Mouse (Mus musculus) cerebellum, adult 2 months (tissue): ENCODE measurements around the gene Tiam1. TPM values are rescaled to one million over a fixed set of nuclear protein-coding genes. Genes with fewer than 3 reads are reported as not detected.

Source experiments
- DNase-seq, 2 experiments: peaks; one replicate each; pipeline ENCODE4 v3.0.0; 2021
- H3K27ac ChIP-seq: fragments of 200-500 bp; 2 replicates; pipeline ENCODE4 v1.5.1; 2012; ENCODE audit warnings: low read length, control low read depth, inconsistent platforms; ENCODE audit not compliant: insufficient read depth
- H3K27me3 ChIP-seq: fragments of 200-500 bp; 2 replicates; pipeline ENCODE4 v1.6.1; 2012; ENCODE audit warnings: inconsistent platforms, mild to moderate bottlenecking, low read length, moderate library complexity; ENCODE audit not compliant: control insufficient read depth, insufficient read depth
- H3K4me1 ChIP-seq: fragments of 200-500 bp; 2 replicates; pipeline ENCODE4 v1.6.1; 2011; ENCODE audit warnings: low read length; ENCODE audit not compliant: control insufficient read depth, insufficient read depth
- H3K4me3 ChIP-seq: fragments of 200-500 bp; replicated peaks from 2 replicates; pipeline ENCODE3; 2011; ENCODE audit warnings: mild to moderate bottlenecking, low read depth, low read length, control low read depth; ENCODE audit not compliant: insufficient read depth
- CTCF ChIP-seq: fragments of 200-500 bp; IDR thresholded peaks from 2 replicates; pipeline ENCODE4 v1.5.1; 2011; ENCODE audit warnings: low read depth, mild to moderate bottlenecking, control low read depth, low read length, moderate library complexity, borderline replicate concordance; ENCODE audit not compliant: insufficient read depth
- POLR2A ChIP-seq: fragments of 200-500 bp; IDR thresholded peaks from 2 replicates; pipeline ENCODE4 v1.6.1; 2011; ENCODE audit warnings: low read length, control low read depth, borderline replicate concordance; ENCODE audit not compliant: insufficient read depth
- WGBS: fragments of 180-500 bp; shearing (Covaris S2); methylation state at CpG from one replicate; pipeline ENCODE4 v1.1.7; 2018; 5-methylcytosine and 5-hydroxymethylcytosine counted together
- polyA plus RNA-seq: library from polyadenylated mRNA; depleted of rRNA; stranded (reverse); fragments of >200 nt; gene quantifications from 2 replicates; pipeline ENCODE4 v1.2.3, GENCODE M21; 2012

The Tiam1 gene
- polyA plus RNA-seq, 1 experiment, result 73.6 TPM

DNA sequence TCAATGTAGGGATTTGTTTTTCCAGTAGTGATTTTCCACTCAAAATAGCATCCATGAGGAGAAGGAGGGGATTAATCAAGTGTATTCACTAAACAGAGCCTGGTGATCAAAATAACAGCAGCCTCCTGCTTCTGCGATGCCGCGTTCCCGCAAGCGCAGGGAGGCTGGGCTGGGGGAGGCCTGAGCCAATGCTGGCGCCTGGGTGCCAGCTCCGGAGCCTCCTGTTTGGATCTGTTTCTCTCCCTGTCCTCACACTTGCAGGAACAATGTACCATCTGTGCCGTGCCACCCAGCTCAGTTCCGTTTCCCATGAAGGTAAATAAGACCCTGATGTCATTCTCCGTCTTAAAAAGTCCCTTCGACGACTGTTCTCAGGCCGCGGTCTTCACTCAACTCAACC lies 222.2 kb downstream of the Tiam1 start:
- Histone ChIP-seq H3K4me3 (peak overlapping the region; percentile 11), H3K4me1 (peaks cover 63% of the 10 kb centered on the region), H3K27ac (peak overlapping the region; percentile 75), H3K27me3 (no peaks in the 10 kb centered on the region)
- TF ChIP-seq CTCF (no peak), POLR2A (no peak)
- WGBS, result 12% methylated on average over 14 of the region's 14 CpGs
- DNase-seq, result peak; percentile 81 to 89

DNA sequence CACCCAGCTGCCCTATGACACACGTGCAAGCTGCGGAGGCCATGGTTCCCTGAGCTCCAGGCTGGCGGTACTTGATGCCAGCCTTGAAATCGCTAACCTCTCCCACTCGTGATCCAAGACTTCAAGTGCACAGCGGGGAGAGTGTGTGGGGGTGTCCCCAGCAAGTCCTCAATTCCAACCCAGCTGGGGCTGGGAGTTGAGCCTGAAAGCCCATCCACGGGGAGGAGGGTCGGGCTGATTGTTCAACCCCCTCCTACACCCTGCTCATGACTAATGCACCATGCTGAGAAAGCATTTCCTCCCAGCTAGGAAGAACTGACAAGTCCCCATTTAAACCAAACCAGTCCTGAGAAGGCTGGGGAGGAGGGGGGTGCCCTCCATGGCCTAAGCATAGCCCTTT lies 223.2 kb downstream of the Tiam1 start:
- no peaks in the 10 kb centered on the region for H3K27me3 ChIP-seq
- peak in 1 of 2 experiments; percentile 44 for DNase-seq
- H3K4me1 ChIP-seq, result peaks cover 58% of the 10 kb centered on the region
- WGBS, result 16% methylated on average over 8 of the region's 8 CpGs
- H3K4me3 ChIP-seq, result no peak overlapping the region
- peak overlapping the region; percentile 75 for H3K27ac ChIP-seq
- TF ChIP-seq CTCF (no peak), POLR2A (no peak)

DNA sequence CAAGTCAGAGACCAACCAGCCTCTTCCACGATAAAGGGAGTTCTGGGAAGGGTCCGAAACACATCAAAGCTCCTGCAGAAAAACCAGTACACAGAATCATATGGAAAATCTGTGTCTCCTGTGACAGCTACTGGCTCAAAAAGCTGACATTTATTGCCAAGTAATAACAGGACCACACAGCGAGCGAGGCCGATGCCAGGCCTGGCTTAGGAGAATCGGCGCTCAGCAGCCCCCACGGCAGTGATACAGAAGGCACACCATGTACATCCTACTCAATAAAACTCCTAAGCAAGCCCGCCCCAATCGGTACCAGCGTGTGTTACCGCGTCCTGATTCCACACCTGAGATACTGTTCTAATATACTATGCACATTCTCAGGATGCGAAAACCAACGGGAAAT lies 226.2 kb downstream of the Tiam1 start:
- Histone ChIP-seq H3K4me1 (peaks cover 60% of the 10 kb centered on the region), H3K4me3 (no peak overlapping the region), H3K27ac (no peak overlapping the region), H3K27me3 (no peaks in the 10 kb centered on the region)
- peak; percentile 59 to 73 for DNase-seq
- 16% methylated on average over 15 of the region's 15 CpGs for WGBS
- TF ChIP-seq CTCF (no peak), POLR2A (no peak)

DNA sequence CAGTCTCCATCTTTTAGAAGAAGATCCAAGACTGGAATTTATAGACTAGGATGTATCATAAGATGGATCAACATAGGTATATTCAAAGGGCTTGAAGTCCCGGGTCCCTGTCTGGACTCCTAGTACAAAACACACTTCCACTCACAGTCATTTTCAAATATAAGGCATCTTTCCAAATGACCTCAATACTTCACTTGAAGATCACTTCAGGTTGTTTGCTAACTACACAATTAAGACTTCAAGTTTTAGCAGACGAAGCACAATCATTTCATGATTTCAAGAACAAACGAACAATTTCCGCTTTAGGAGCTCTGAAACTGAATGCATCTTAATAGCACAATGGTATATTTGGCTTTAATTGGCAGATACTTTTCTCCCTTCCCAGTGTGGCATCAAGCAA lies 228.6 kb downstream of the Tiam1 start:
- TF ChIP-seq POLR2A (no peak), CTCF (no peak)
- WGBS, result 69% methylated on average over 4 of the region's 4 CpGs
- Histone ChIP-seq H3K4me3 (no peak overlapping the region), H3K27me3 (no peaks in the 10 kb centered on the region), H3K4me1 (peaks cover 54% of the 10 kb centered on the region), H3K27ac (no peak overlapping the region)
- no peak for DNase-seq

DNA sequence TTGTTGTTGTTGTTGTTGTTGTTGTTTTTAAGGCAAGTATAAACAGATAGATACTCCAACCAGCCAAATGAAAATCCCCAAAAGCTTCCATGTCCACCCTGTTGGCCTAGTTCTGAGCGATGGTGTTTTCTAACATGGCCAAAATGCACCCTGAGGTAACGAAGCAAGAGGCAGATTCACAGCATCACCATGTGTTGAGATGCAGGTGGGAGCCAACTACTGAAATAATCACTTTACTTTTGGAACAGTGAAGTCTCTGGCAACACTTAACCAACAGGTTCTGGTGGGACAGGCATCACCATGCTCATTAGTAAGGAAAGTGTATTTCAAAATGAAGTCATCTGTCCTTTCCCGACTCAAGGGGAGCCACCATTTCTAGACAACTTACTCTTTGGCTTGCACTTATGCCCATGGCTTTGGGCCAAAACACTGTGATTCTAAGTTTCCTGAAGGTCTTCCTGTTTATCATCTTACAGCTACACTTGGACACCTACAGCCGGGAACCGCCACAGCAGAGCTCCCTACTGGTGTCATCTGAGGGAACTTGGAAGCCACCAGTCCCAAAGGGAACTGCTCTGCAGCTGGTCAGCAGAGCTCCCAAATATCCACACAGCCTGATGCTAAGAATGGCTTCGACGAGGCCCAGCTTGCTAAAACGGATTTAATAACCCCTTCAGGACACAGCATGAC lies 230.7 kb downstream of the Tiam1 start:
- peaks cover 56% of the 10 kb centered on the region for H3K4me1 ChIP-seq
- 12% methylated on average over 8 of the region's 8 CpGs for WGBS
- no peak for TF ChIP-seq POLR2A
- no peak for TF ChIP-seq CTCF
- DNase-seq, result peak in 1 of 2 experiments; percentile 58
- H3K27ac ChIP-seq, result no peak overlapping the region
- no peak overlapping the region for H3K4me3 ChIP-seq
- no peaks in the 10 kb centered on the region for H3K27me3 ChIP-seq

DNA sequence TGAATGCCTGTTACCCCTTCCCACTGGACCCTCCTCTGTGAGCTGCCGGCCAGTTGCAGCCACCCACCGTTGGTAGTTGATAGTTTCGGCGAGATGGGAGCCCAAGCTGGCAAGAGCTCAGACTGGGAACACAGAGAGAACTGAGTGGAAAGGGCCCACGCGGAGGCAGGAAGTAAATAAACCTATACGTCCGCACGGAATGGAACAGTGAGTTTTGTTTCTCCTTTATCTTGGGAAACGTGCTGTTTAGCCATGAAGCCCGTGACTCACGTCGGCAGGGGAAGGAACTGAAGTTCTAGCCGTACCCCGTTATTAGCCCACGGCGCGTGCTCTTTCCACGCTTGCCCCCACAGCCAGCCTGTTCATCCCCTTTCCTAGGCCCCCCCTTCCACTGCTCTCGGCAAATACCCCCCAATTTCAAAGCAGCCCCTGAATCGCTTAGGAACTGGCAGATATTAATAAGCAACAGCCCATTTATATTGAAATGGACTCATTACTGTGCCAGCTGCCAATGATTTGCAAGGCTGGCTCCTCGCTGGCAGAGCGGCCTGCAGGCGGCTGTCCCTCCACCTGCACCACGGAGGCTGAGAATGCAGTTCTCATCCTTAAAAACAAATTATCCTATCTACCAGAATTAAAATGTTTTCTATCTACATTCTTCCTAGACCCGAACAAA lies 234.0 kb downstream of the Tiam1 start:
- DNase-seq, result no peak
- Histone ChIP-seq H3K4me1 (peaks cover 55% of the 10 kb centered on the region), H3K4me3 (no peak overlapping the region), H3K27ac (no peak overlapping the region), H3K27me3 (no peaks in the 10 kb centered on the region)
- WGBS, result 30% methylated on average over 26 of the region's 26 CpGs
- TF ChIP-seq POLR2A (no peak), CTCF (no peak)

DNA sequence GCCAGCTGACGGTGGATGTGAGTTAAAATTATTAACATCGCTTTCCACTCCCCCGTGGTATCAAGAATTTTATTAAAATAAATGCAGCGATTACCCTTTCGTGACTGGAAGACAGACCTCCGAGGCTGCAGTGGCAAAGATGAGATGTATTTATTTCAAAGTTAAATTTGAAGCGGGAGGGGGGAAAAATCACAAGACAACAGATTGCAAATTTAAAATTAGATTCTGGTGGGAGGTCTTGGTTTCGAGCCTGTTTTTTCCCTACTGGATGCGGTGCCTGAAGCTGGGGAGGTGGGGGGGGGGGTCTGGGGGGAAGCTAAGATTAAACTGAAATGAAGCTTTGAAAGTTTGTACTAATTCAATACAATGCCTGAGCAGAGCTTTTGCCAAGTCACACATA lies 235.9 kb downstream of the Tiam1 start:
- TF ChIP-seq POLR2A (no peak), CTCF (no peak)
- Histone ChIP-seq H3K27ac (no peak overlapping the region), H3K4me3 (no peak overlapping the region), H3K27me3 (no peaks in the 10 kb centered on the region), H3K4me1 (peaks cover 40% of the 10 kb centered on the region)
- 40% methylated on average over 9 of the region's 9 CpGs for WGBS
- DNase-seq, result no peak

DNA sequence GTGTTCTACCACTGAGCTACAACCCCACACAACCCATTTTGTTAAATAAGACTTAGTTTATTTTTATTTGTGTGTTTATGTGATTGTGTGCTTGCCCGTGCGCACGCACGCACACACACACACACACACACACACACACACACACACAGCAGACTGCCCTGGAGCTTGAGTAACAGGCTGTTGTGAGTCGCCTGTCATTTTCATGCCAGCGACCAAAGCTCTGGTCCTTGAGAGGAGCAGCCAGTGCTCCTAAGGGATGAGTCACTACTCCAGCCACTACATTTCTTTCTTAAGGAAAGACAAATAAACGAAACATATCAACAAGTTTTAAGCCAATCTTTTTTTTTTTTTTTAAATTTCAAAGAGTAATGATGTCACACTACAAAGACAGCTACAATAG lies 236.7 kb downstream of the Tiam1 start:
- DNase-seq, result no peak

More for the DNA sequence above, 236.7 kb downstream of the Tiam1 start:
- Histone ChIP-seq H3K27me3 (no peaks in the 10 kb centered on the region), H3K4me1 (peaks cover 35% of the 10 kb centered on the region), H3K27ac (no peak overlapping the region), H3K4me3 (no peak overlapping the region)
- 51% methylated on average over 7 of the region's 7 CpGs for WGBS
- no peak for TF ChIP-seq CTCF
- no peak for TF ChIP-seq POLR2A
